21 mouse cellular contexts compared by ENCODE assay signal in the genomic region with DNA sequence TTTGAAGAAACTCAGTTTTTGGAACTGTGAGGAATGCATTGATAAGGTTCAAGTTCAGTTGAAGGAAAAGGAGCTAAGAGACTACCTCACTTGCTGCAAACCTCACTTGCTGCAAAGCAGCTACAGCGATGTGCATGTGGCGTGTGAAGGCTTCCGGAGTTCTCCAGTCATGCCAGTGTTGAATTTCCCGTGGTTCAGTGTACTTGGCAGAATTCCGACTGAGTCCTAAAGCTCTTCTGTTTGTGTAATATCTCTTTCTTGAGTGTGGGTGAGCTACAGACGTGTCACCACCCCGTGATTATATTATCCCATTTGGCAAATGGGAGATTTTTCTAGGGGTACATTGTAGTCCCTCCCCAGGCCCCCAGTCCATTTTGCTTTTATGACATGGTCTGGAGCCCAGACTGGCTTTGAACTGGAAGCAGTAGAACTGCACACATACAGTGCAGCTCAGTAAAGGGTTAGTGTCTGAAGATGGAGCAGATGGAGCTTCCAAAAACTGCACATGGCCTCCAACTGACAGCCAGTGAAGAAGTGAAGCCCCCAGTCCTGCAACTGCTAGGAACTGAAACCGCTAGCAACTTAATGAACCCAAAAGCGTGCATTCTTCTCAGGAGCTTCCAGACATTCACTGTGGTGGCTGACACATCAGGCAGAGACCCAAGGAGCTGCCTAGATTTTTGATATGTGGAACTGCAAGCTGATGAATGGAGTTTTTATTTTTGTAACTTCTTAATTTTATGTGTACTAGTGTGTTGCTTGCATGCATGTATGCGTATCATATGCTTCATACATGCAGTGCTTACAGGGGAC.
DNase-seq lines count a peak whose midpoint lies in the region; ATAC-seq and TF ChIP-seq lines count a peak whose summit lies in the region.
"Had no signal": no experiment of that assay in that cellular context is flagged by ENCODE, and none has a peak within 500 bp of the region (broad histone marks: within the 10 kb centered on the region; RNA-seq: fewer than 3 reads in every experiment).

No protein-coding gene starts in this region.

- 71% methylated on average over 10 of the region's 10 CpGs for WGBS in embryonic facial prominence, embryonic 14.5 days
- 94% methylated on average over 10 of the region's 10 CpGs for WGBS in embryonic facial prominence, embryonic 10.5 days
- 63% methylated on average over 10 of the region's 10 CpGs for WGBS in lung, embryonic 14.5 days
- 64% methylated on average over 10 of the region's 10 CpGs for WGBS in limb, embryonic 15.5 days
- 84% methylated on average over 10 of the region's 10 CpGs for WGBS in intestine, embryonic 16.5 days

- H3K4me3 ChIP-seq in embryonic facial prominence, embryonic 14.5 days (ENCODE audit: low read depth, low read length): no peak overlapping the region
- no peak overlapping the region for H3K4me3 ChIP-seq in embryonic facial prominence, embryonic 10.5 days
- H3K4me3 ChIP-seq in gastrocnemius, adult 2 months: no peak overlapping the region
- no peak overlapping the region for H3K4me3 ChIP-seq in lung, embryonic 14.5 days (ENCODE audit: low read depth, low read length)
- no peak overlapping the region for H3K4me3 ChIP-seq in limb, embryonic 15.5 days
- no peak overlapping the region for H3K4me3 ChIP-seq in intestine, embryonic 16.5 days (ENCODE audit: low read length)
- H3K4me3 ChIP-seq: embryonic facial prominence, embryonic 12.5 days; heart, embryonic 15.5 days; left cerebral cortex, adult 2 months; limb, embryonic 12.5 days; liver, embryonic 15.5 days; midbrain, embryonic 12.5 days had no signal

- DNase-seq in embryonic facial prominence, embryonic 14.5 days (ENCODE audit: low spot score): peak; percentile 73
- DNase-seq in embryonic facial prominence, embryonic 10.5 days (ENCODE audit: low spot score): no peak
- DNase-seq in gastrocnemius, adult 2 months: peak; percentile 21
- no peak for DNase-seq in gastrocnemius, postnatal 36 days
- peak; percentile 71 for DNase-seq in lung, embryonic 14.5 days
- no peak for DNase-seq in lung, postnatal 14 days
- DNase-seq: adrenal gland, adult 8-10 months; cerebellum, adult 9-11 months; gastrocnemius, postnatal 14 days; kidney, adult 11 months; thymus, postnatal 14 days had no signal

- H3K27me3 ChIP-seq in embryonic facial prominence, embryonic 14.5 days (replicated peaks; ENCODE audit: control insufficient read depth, insufficient read depth, low read length): no peaks in the 10 kb centered on the region
- no peaks in the 10 kb centered on the region for H3K27me3 ChIP-seq in embryonic facial prominence, embryonic 10.5 days (replicated peaks; ENCODE audit: low read depth, poor library complexity, severe bottlenecking)
- no peaks in the 10 kb centered on the region for H3K27me3 ChIP-seq in lung, embryonic 14.5 days (ENCODE audit: insufficient read depth, low read length)
- H3K27me3 ChIP-seq in limb, embryonic 15.5 days: no peaks in the 10 kb centered on the region
- no peaks in the 10 kb centered on the region for H3K27me3 ChIP-seq in intestine, embryonic 16.5 days (replicated peaks; ENCODE audit: control insufficient read depth, insufficient read depth, low read length)
- H3K27me3 ChIP-seq: embryonic facial prominence, embryonic 12.5 days; heart, embryonic 15.5 days; limb, embryonic 12.5 days; liver, embryonic 15.5 days; midbrain, embryonic 12.5 days; Patski had no signal

- no peak for TF ChIP-seq CTCF in gastrocnemius, adult 2 months (IDR thresholded peaks at IDR 0.05)
- TF ChIP-seq CTCF in lung, embryonic 14.5 days (IDR thresholded peaks at IDR 0.05; ENCODE audit: low read depth): no peak

- ATAC-seq in embryonic facial prominence, embryonic 14.5 days (ENCODE audit: low read depth): no peak
- no peak for ATAC-seq in lung, embryonic 14.5 days (ENCODE audit: insufficient read depth)
- no peak for ATAC-seq in limb, embryonic 15.5 days (ENCODE audit: insufficient number of reproducible peaks, low FRiP score, low TSS enrichment, low read depth)
- ATAC-seq in intestine, embryonic 16.5 days: no peak
- ATAC-seq: hindbrain, postnatal 0 days; Patski had no signal

- no peak overlapping the region for H3K27ac ChIP-seq in embryonic facial prominence, embryonic 14.5 days (replicated peaks; ENCODE audit: low read depth, low read length)
- H3K27ac ChIP-seq in embryonic facial prominence, embryonic 10.5 days (replicated peaks): no peak overlapping the region
- no peak overlapping the region for H3K27ac ChIP-seq in gastrocnemius, adult 2 months
- no peak overlapping the region for H3K27ac ChIP-seq in lung, embryonic 14.5 days (ENCODE audit: low read depth)
- H3K27ac ChIP-seq in limb, embryonic 15.5 days: peak overlapping the region; percentile 47
- no peak overlapping the region for H3K27ac ChIP-seq in intestine, embryonic 16.5 days (ENCODE audit: low read length)
- H3K27ac ChIP-seq: embryonic facial prominence, embryonic 12.5 days; heart, embryonic 15.5 days; hindbrain, postnatal 0 days; left cerebral cortex, adult 2 months; limb, embryonic 12.5 days; liver, embryonic 15.5 days; midbrain, embryonic 12.5 days had no signal

- no peak overlapping the region for H3K4me2 ChIP-seq in embryonic facial prominence, embryonic 14.5 days (ENCODE audit: low read depth, low read length)
- no peak overlapping the region for H3K4me2 ChIP-seq in lung, embryonic 14.5 days
- no peak overlapping the region for H3K4me2 ChIP-seq in limb, embryonic 15.5 days
- no peak overlapping the region for H3K4me2 ChIP-seq in intestine, embryonic 16.5 days (ENCODE audit: low read depth, low read length)
- H3K4me2 ChIP-seq: embryonic facial prominence, embryonic 12.5 days; heart, embryonic 15.5 days; limb, embryonic 12.5 days; liver, embryonic 15.5 days; midbrain, embryonic 12.5 days had no signal

- H3K36me3 ChIP-seq in embryonic facial prominence, embryonic 14.5 days (ENCODE audit: control insufficient read depth, insufficient read depth, low read length): no peaks in the 10 kb centered on the region
- peaks cover 4% of the 10 kb centered on the region; the same call in 1 of the 2 replicates for H3K36me3 ChIP-seq in embryonic facial prominence, embryonic 10.5 days (replicated peaks)
- no peaks in the 10 kb centered on the region for H3K36me3 ChIP-seq in lung, embryonic 14.5 days (ENCODE audit: insufficient read depth)
- H3K36me3 ChIP-seq in limb, embryonic 15.5 days: no peaks in the 10 kb centered on the region
- no peaks in the 10 kb centered on the region for H3K36me3 ChIP-seq in intestine, embryonic 16.5 days (ENCODE audit: control insufficient read depth, insufficient read depth, low read length)
- H3K36me3 ChIP-seq: embryonic facial prominence, embryonic 12.5 days; heart, embryonic 15.5 days; liver, embryonic 15.5 days; midbrain, embryonic 12.5 days had no signal

- H3K9ac ChIP-seq in embryonic facial prominence, embryonic 14.5 days (ENCODE audit: low read depth, low read length): no peak overlapping the region
- no peak overlapping the region for H3K9ac ChIP-seq in lung, embryonic 14.5 days
- no peak overlapping the region for H3K9ac ChIP-seq in limb, embryonic 15.5 days
- no peak overlapping the region for H3K9ac ChIP-seq in intestine, embryonic 16.5 days (ENCODE audit: low read depth, low read length)
- H3K9ac ChIP-seq: embryonic facial prominence, embryonic 12.5 days; heart, embryonic 15.5 days; limb, embryonic 12.5 days; liver, embryonic 15.5 days; midbrain, embryonic 12.5 days had no signal

- intact Hi-C loops in gastrocnemius, adult 2 months (cut with DNase I): no loop called here
- intact Hi-C loops in gastrocnemius, postnatal 36 days (cut with DNase I): no loop called here

- no peaks in the 10 kb centered on the region for H3K9me3 ChIP-seq in embryonic facial prominence, embryonic 14.5 days (ENCODE audit: control insufficient read depth, low read length)
- no peaks in the 10 kb centered on the region for H3K9me3 ChIP-seq in embryonic facial prominence, embryonic 10.5 days
- no peaks in the 10 kb centered on the region for H3K9me3 ChIP-seq in lung, embryonic 14.5 days (ENCODE audit: low read depth, low read length)
- H3K9me3 ChIP-seq in limb, embryonic 15.5 days: no peaks in the 10 kb centered on the region
- no peaks in the 10 kb centered on the region for H3K9me3 ChIP-seq in intestine, embryonic 16.5 days (ENCODE audit: control insufficient read depth, low read length)
- H3K9me3 ChIP-seq: embryonic facial prominence, embryonic 12.5 days; heart, embryonic 15.5 days; limb, embryonic 12.5 days; liver, embryonic 15.5 days; midbrain, embryonic 12.5 days had no signal

- H3K4me1 ChIP-seq in embryonic facial prominence, embryonic 14.5 days (ENCODE audit: control insufficient read depth, insufficient read depth, low read length): peaks cover 11% of the 10 kb centered on the region
- peaks cover 28% of the 10 kb centered on the region for H3K4me1 ChIP-seq in embryonic facial prominence, embryonic 10.5 days
- H3K4me1 ChIP-seq in lung, embryonic 14.5 days (ENCODE audit: insufficient read depth): no peaks in the 10 kb centered on the region
- H3K4me1 ChIP-seq in limb, embryonic 15.5 days: peaks cover 33% of the 10 kb centered on the region
- H3K4me1 ChIP-seq in intestine, embryonic 16.5 days (ENCODE audit: control insufficient read depth, insufficient read depth, low read length): peaks cover 17% of the 10 kb centered on the region

Comparison
In these comparisons a context has a peak if more than half of its experiments do, and no peak if none do; other contexts are left out.
1. DNase-seq: peak in embryonic facial prominence, embryonic 14.5 days (single experiment), gastrocnemius, adult 2 months (single experiment) and lung, embryonic 14.5 days (single experiment); none in embryonic facial prominence, embryonic 10.5 days (single experiment), gastrocnemius, postnatal 36 days (0 of 2) and lung, postnatal 14 days (single experiment).